Mouse (Mus musculus) intestine, embryonic 14.5 days (tissue): Measurements from ENCODE around the gene Fbln2. TPM values are rescaled to one million over a fixed set of nuclear protein-coding genes. Genes with fewer than 3 reads are reported as not detected.
A peak's percentile ranks its signal among the peaks of the same experiment; 100 is the strongest.

Experiments
- ATAC-seq: fragments of 200-750 bp; cut with Nextera tagmentation; replicated peaks from 2 replicates; pipeline ENCODE4 v1.8.0; 2017; ENCODE audit warnings: low read depth, moderate number of reproducible peaks, moderate TSS enrichment, moderate library complexity; ENCODE audit not compliant: low FRiP score, low TSS enrichment
- DNase-seq: peaks from one replicate; pipeline ENCODE4 v3.0.0-alpha.2; 2018; ENCODE audit warnings: low spot score
- H3K27ac ChIP-seq: fragments of 300-500 bp; sonication (generic); 2 replicates; pipeline ENCODE4 v1.5.1; 2014; ENCODE audit warnings: low read depth, mild to moderate bottlenecking, control low read depth
- H3K27me3 ChIP-seq: fragments of 300-500 bp; sonication (generic); replicated peaks from 2 replicates; pipeline ENCODE4 v1.6.1; 2014; ENCODE audit warnings: low read length, control low read depth; ENCODE audit not compliant: control insufficient read depth, insufficient read depth
- H3K36me3 ChIP-seq: fragments of 300-500 bp; sonication (generic); 2 replicates; pipeline ENCODE4 v1.6.1; 2014; ENCODE audit warnings: low read length, control low read depth; ENCODE audit not compliant: control insufficient read depth, insufficient read depth
- H3K4me1 ChIP-seq: fragments of 300-500 bp; sonication (generic); replicated peaks from 2 replicates; pipeline ENCODE4 v1.6.1; 2014; ENCODE audit warnings: low read length, control low read depth, mixed read lengths; ENCODE audit not compliant: control insufficient read depth, insufficient read depth
- H3K4me2 ChIP-seq: fragments of 300-500 bp; sonication (generic); 2 replicates; pipeline ENCODE4 v1.6.1; 2014; ENCODE audit warnings: low read length
- H3K4me3 ChIP-seq: fragments of 300-500 bp; sonication (generic); 2 replicates; pipeline ENCODE4 v1.5.1; 2014; ENCODE audit warnings: low read depth, low read length, control low read depth, mixed read lengths
- H3K9ac ChIP-seq: fragments of 300-500 bp; sonication (generic); 2 replicates; pipeline ENCODE4 v1.6.1; 2014; ENCODE audit warnings: mild to moderate bottlenecking, low read length
- H3K9me3 ChIP-seq: fragments of 300-500 bp; sonication (generic); 2 replicates; pipeline ENCODE4 v1.6.1; 2016; ENCODE audit warnings: low read length, control low read depth; ENCODE audit not compliant: control insufficient read depth
- WGBS: fragments of 180-500 bp; shearing (Covaris S2); extraction: QIAGEN DNeasy Blood & Tissue Kit; methylation state at CpG from one replicate; pipeline ENCODE4 v1.1.7; 2014; 5-methylcytosine and 5-hydroxymethylcytosine counted together
- polyA plus RNA-seq: library from polyadenylated mRNA; unstranded; fragments of >200 nt; fragmentation: Nextera tagmentation; extraction: Ambion mirVana; gene quantifications from 2 replicates; pipeline ENCODE4 v1.2.1, GENCODE M21; 2014

Gene Fbln2
- polyA plus RNA-seq, 1 experiment from 2014 or later: 49.0 TPM

DNA sequence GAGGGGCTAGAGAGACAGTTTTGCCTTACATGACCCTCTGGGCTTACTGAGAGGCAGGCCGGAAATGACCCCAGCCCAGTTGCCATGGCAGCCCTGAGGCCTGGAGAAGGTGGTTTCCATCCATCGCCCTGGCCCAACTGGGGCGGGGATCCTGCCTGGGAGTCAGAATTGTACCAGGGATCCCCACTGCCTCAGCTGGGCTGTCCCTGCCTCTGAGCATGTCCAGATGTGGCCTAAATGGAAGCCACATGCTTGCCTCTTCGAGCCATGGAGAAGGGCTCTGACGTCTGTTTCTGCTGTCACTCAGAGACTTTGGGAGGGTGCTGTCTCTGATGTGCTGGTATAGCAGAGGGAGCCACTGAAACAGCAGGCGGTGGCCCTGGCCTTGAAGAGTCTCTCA, 24.2 kb downstream of the Fbln2 start:
- 32% methylated on average over 6 of the region's 6 CpGs for WGBS
- H3K9me3 ChIP-seq: no peaks in the 10 kb centered on the region
- DNase-seq (no peak), ATAC-seq (no peak)
- H3K36me3 ChIP-seq: no peaks in the 10 kb centered on the region
- H3K9ac ChIP-seq: no peak overlapping the region
- no peaks in the 10 kb centered on the region for H3K27me3 ChIP-seq
- H3K4me2 ChIP-seq: no peak overlapping the region
- peaks cover 5% of the 10 kb centered on the region; the same call in 1 of the 2 replicates for H3K4me1 ChIP-seq
- H3K27ac ChIP-seq: no peak overlapping the region
- H3K4me3 ChIP-seq: no peak overlapping the region

DNA sequence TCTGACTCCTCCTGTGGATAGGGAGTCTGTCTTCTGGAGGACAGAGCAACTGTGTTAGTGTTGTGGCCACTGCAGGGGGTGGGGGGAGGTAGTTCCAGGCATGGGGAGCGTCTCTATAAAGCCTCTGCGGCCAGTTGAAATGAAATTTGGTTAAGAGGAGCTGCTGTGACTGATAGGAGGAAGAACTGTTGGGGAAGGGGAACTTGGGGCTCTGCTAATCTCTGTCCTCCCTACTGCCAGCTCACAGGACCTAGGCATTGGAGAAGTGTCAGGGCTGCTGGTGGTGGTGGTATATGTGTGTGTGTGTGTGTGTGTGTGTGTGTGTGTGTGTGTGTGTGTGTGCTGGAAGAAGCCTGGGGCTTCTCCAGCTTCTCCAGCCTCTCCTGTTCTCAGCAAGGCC, 25.0 kb downstream of the Fbln2 start:
- no peak for DNase-seq
- Histone ChIP-seq H3K4me1 (peaks cover 5% of the 10 kb centered on the region; the same call in 1 of the 2 replicates), H3K27ac (no peak overlapping the region), H3K36me3 (no peaks in the 10 kb centered on the region), H3K9me3 (no peaks in the 10 kb centered on the region), H3K4me2 (no peak overlapping the region), H3K9ac (no peak overlapping the region), H3K4me3 (no peak overlapping the region), H3K27me3 (no peaks in the 10 kb centered on the region)
- WGBS: 74% methylated on average over 2 of the region's 2 CpGs
- ATAC-seq: no peak

DNA sequence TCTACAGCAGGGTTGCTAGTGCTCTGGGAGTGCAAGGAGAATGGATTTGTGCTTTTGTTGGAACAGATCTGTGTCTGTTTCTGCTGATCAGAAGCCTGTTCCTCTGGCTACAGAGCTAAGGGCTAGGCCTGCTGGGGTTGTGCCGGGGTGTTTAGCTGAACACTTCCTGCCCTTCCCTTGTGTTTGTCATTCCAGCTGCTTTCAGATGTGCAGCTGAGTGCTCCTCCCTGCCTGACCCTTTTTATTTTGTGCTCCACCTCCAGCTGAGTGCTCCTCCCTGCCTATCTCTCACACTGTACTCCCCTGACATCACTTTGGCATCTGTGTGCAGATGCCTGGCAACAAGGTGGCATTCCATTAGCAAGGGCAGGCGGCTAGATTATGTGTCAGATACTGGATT, 28.3 kb downstream of the Fbln2 start:
- Histone ChIP-seq H3K4me2 (no peak overlapping the region), H3K4me1 (peaks cover 13% of the 10 kb centered on the region; the same call in 1 of the 2 replicates), H3K36me3 (no peaks in the 10 kb centered on the region), H3K27me3 (no peaks in the 10 kb centered on the region), H3K9me3 (no peaks in the 10 kb centered on the region), H3K4me3 (no peak overlapping the region), H3K27ac (peak overlapping the region; percentile 33; the same call in 1 of the 2 replicates), H3K9ac (no peak overlapping the region)
- 46% methylated on average over 2 of the region's 2 CpGs for WGBS
- DNase-seq: no peak
- ATAC-seq: no peak

DNA sequence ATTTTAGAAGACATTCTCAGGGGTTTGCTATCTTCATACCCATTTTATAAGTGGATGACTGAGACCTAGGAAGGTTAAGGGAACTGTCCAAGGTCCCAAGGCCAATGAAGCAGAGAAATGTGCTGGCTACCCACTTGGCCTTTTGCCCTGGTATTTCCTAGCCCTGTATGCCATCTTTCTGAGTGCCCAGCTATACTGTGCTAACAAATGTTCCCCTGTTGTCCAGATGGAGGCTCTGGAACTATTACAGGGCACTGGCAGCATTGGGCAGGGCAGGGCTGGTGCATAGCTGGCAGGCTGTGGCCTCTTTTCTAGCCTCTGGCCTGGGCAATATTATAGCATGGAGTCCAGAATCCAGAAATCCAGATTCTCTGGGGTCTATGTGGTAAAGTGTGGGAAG, 28.7 kb downstream of the Fbln2 start:
- DNase-seq (no peak), ATAC-seq (no peak)
- no peak overlapping the region for H3K27ac ChIP-seq

DNA sequence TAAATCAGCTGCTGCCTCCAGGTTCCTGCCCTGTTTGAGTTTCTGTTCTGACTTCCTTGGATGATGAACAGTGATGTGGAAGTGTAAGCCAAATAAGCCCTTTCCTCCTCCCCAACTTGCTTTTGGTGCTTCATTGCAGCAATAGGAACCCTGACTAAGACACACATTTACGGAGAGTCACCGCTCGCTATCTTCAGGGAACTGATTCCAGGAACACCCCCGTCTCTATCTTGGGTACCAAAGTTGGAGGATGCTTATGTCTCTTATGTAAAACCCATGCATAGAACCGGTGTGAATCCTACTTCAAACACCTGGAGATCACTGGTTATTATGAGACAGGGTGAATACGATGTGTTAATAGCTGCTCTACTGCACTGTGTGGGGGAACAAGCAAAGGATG, 31.1 kb downstream of the Fbln2 start:
- H3K9me3 ChIP-seq: no peaks in the 10 kb centered on the region
- no peak for ATAC-seq
- peaks cover 8% of the 10 kb centered on the region; the same call in 1 of the 2 replicates for H3K4me1 ChIP-seq
- H3K9ac ChIP-seq: no peak overlapping the region
- H3K27ac ChIP-seq: no peak overlapping the region
- no peak overlapping the region for H3K4me3 ChIP-seq
- 85% methylated on average over 6 of the region's 6 CpGs for WGBS
- H3K4me2 ChIP-seq: no peak overlapping the region
- H3K36me3 ChIP-seq: no peaks in the 10 kb centered on the region
- no peaks in the 10 kb centered on the region; the same call in 1 of the 2 replicates for H3K27me3 ChIP-seq
- DNase-seq: no peak

More for the DNA sequence above, 28.7 kb downstream of the Fbln2 start:
- no peaks in the 10 kb centered on the region for H3K36me3 ChIP-seq
- H3K27me3 ChIP-seq: no peaks in the 10 kb centered on the region; the same call in 1 of the 2 replicates
- no peak overlapping the region for H3K4me2 ChIP-seq
- H3K4me1 ChIP-seq: peaks cover 13% of the 10 kb centered on the region; the same call in 1 of the 2 replicates
- no peaks in the 10 kb centered on the region for H3K9me3 ChIP-seq
- H3K9ac ChIP-seq: no peak overlapping the region
- no peak overlapping the region for H3K4me3 ChIP-seq

DNA sequence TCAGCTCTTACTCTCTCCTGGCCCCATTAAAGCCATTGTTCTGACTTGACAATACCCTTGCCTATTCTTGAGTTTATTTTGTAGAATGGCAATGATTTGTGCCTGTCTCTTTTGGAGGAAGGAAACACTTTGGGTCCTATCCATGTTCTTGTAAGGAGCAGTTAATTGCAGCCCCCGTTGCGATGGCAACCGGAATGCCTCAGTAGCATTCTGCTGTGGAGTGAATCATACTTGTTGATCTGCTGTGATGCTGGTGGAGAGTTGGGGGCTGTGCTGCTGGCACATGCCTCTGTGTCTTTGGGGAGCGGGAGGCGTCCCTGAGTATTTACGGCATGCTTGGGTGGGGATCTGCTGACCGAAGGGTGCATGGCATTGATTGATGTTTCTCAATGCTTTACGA, 32.1 kb downstream of the Fbln2 start:
- Histone ChIP-seq H3K4me2 (no peak overlapping the region), H3K27ac (no peak overlapping the region), H3K36me3 (no peaks in the 10 kb centered on the region), H3K27me3 (no peaks in the 10 kb centered on the region; the same call in 1 of the 2 replicates), H3K4me1 (peaks cover 8% of the 10 kb centered on the region; the same call in 1 of the 2 replicates), H3K4me3 (no peak overlapping the region), H3K9ac (no peak overlapping the region), H3K9me3 (no peaks in the 10 kb centered on the region)
- no peak for ATAC-seq
- DNase-seq: no peak
- 61% methylated on average over 8 of the region's 8 CpGs for whole genome bisulfite sequencing

DNA sequence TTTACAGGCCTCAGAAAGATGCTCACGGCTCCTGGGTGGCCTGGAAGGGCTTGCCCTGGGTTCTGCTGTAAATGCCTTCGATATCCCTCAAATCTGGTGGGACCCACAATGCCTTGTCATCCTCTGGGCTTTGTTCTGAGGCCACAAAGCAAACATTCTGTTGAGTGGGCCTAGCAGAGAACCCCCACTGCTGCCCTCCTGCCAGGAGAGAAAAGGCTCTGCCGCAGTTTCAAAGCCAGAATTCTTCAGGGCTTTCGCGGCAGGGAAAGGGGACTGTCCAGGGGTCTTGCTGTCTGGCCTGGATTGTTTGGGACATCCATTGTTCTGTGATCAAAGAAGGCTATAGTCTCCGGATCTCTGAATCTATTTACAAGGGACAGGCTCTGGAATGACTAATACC, 33.1 kb downstream of the Fbln2 start:
- Histone ChIP-seq H3K9ac (no peak overlapping the region), H3K9me3 (no peaks in the 10 kb centered on the region), H3K4me3 (no peak overlapping the region), H3K27ac (no peak overlapping the region), H3K27me3 (no peaks in the 10 kb centered on the region; the same call in 1 of the 2 replicates), H3K4me2 (no peak overlapping the region), H3K36me3 (no peaks in the 10 kb centered on the region), H3K4me1 (peaks cover 8% of the 10 kb centered on the region; the same call in 1 of the 2 replicates)
- no peak for ATAC-seq
- DNase-seq: no peak
- WGBS: 29% methylated on average over 6 of the region's 6 CpGs

DNA sequence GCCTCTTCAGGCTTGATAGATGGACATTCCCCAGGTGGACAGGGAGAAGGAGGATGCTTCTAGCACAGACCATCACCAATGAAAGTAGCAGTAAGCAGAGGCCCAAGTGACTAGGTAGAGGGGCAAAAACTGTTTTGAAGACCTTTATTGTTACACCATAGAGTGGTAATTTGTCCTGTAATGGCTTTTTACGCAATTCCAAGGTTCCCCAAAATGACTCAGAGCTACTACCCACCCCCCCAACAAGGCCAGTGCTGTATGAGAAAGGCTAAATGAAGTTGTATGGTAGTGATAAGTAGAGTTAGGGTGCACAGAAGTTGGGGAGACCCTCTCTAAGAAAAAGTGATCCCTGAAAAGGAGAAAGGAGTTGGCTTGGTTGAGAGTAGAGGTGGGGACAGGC, 35.1 kb downstream of the Fbln2 start:
- WGBS: 95% methylated on average over 1 of the region's 1 CpGs
- H3K4me3 ChIP-seq: no peak overlapping the region
- ATAC-seq (no peak), DNase-seq (no peak)
- H3K9me3 ChIP-seq: no peaks in the 10 kb centered on the region
- peaks cover 8% of the 10 kb centered on the region; the same call in 1 of the 2 replicates for H3K4me1 ChIP-seq
- no peaks in the 10 kb centered on the region for H3K36me3 ChIP-seq
- no peak overlapping the region for H3K27ac ChIP-seq
- no peak overlapping the region for H3K4me2 ChIP-seq
- H3K27me3 ChIP-seq: no peaks in the 10 kb centered on the region; the same call in 1 of the 2 replicates
- no peak overlapping the region for H3K9ac ChIP-seq

DNA sequence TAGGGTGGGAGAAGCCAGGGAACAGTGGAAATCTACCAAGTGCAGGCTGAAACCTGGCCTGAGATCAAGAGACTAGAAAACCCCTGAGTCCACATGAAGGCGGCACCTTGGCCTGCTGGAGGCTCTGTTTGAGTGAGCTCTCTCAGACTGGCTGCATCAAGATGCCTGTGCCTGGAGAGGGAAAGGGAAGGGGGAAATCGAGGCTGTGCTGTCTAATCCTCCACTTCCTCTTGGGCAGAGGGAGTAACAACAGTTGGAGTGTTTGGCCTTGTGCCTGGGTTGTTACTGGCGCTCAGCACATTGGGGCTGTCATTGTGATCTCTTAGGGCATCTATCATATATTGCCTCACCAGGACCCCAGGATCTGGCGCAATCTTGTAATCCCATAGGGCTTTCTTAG, 36.4 kb downstream of the Fbln2 start:
- Histone ChIP-seq H3K36me3 (no peaks in the 10 kb centered on the region), H3K27me3 (no peaks in the 10 kb centered on the region; the same call in 1 of the 2 replicates), H3K4me1 (peaks cover 8% of the 10 kb centered on the region; the same call in 1 of the 2 replicates), H3K4me3 (no peak overlapping the region), H3K27ac (no peak overlapping the region), H3K9me3 (no peaks in the 10 kb centered on the region), H3K9ac (no peak overlapping the region), H3K4me2 (no peak overlapping the region)
- no peak for DNase-seq
- ATAC-seq: no peak
- 64% methylated on average over 4 of the region's 4 CpGs for WGBS
